Mouse (Mus musculus): ENCODE results near the gene Nmur2. TPM values are rescaled to one million over a fixed set of nuclear protein-coding genes. Genes with fewer than 3 reads are reported as not detected.

Nmur2 gene
- polyA plus RNA-seq (2015; fragmentation: Nextera tagmentation; extraction: Ambion mirVana), result 0.09 and 0.13 TPM in 2 replicates

GRCm38 (mm10) chr11:56040917-56041316 lies at the start of gene Nmur2:
TSS of gene Nmur2 (minus strand) at chr11:56041010.
- WGBS, result 2% methylated on average over 6 of the region's 6 CpGs
- Histone ChIP-seq H3K27ac (no peak within 1 kb of the TSS), H3K36me3 (no peaks in the 10 kb centered on the region), H3K4me1 (peaks cover 7% of the 10 kb centered on the region), H3K4me2 (replicated peaks) (no peak within 1 kb of the TSS; the same call in 1 of the 2 replicates), H3K27me3 (no peaks in the 10 kb centered on the region), H3K9ac (no peak within 1 kb of the TSS), H3K4me3 (no peak within 1 kb of the TSS), H3K9me3 (no peaks in the 10 kb centered on the region)
- no peak for ATAC-seq (ENCODE audit: low FRiP score, low read depth)

GRCm38 (mm10) chr11:56089127-56089689 lies 48.4 kb upstream of the Nmur2 start:
- H3K9ac ChIP-seq, result no peak overlapping the region
- 77% methylated on average over 11 of the region's 11 CpGs for WGBS
- H3K4me3 ChIP-seq, result no peak overlapping the region
- ATAC-seq (ENCODE audit: low FRiP score, low read depth), result no peak
- no peaks in the 10 kb centered on the region for H3K4me1 ChIP-seq
- H3K9me3 ChIP-seq, result no peaks in the 10 kb centered on the region
- no peaks in the 10 kb centered on the region for H3K36me3 ChIP-seq
- H3K4me2 ChIP-seq (replicated peaks), result no peak overlapping the region
- H3K27me3 ChIP-seq, result no peaks in the 10 kb centered on the region
- no peak overlapping the region for H3K27ac ChIP-seq

GRCm38 (mm10) chr11:56072131-56072530 lies 31.3 kb upstream of the Nmur2 start:
- no peak overlapping the region for H3K9ac ChIP-seq
- 30% methylated on average over 7 of the region's 7 CpGs for WGBS
- H3K4me1 ChIP-seq, result peaks cover 13% of the 10 kb centered on the region

GRCm38 (mm10) chr11:56069658-56070057 lies 28.8 kb upstream of the Nmur2 start:
- H3K9me3 ChIP-seq, result no peaks in the 10 kb centered on the region
- no peak for ATAC-seq (ENCODE audit: low FRiP score, low read depth)
- H3K4me2 ChIP-seq (replicated peaks), result no peak overlapping the region
- peaks cover 13% of the 10 kb centered on the region for H3K4me1 ChIP-seq
- no peak overlapping the region for H3K4me3 ChIP-seq
- H3K27me3 ChIP-seq, result no peaks in the 10 kb centered on the region
- H3K27ac ChIP-seq, result no peak overlapping the region
- H3K36me3 ChIP-seq, result no peaks in the 10 kb centered on the region
- H3K9ac ChIP-seq, result no peak overlapping the region
- WGBS, result 93% methylated on average over 2 of the region's 2 CpGs

More at GRCm38 (mm10) chr11:56072131-56072530, 31.3 kb upstream of the Nmur2 start:
- Histone ChIP-seq H3K27ac (no peak overlapping the region), H3K4me2 (replicated peaks) (no peak overlapping the region), H3K27me3 (no peaks in the 10 kb centered on the region), H3K4me3 (no peak overlapping the region), H3K36me3 (no peaks in the 10 kb centered on the region), H3K9me3 (no peaks in the 10 kb centered on the region)
- ATAC-seq (ENCODE audit: low FRiP score, low read depth), result no peak

GRCm38 (mm10) chr11:56065147-56065546 lies 24.3 kb upstream of the Nmur2 start:
- Histone ChIP-seq H3K9me3 (no peaks in the 10 kb centered on the region), H3K27ac (no peak overlapping the region), H3K36me3 (no peaks in the 10 kb centered on the region), H3K4me2 (replicated peaks) (no peak overlapping the region), H3K4me3 (no peak overlapping the region), H3K4me1 (no peaks in the 10 kb centered on the region), H3K9ac (no peak overlapping the region), H3K27me3 (no peaks in the 10 kb centered on the region)
- no peak for ATAC-seq (ENCODE audit: low FRiP score, low read depth)
- WGBS, result 87% methylated on average over 2 of the region's 2 CpGs

- Histone ChIP-seq H3K4me3 (no peak overlapping the region), H3K4me1 (no peaks in the 10 kb centered on the region), H3K9me3 (no peaks in the 10 kb centered on the region), H3K27ac (no peak overlapping the region), H3K9ac (no peak overlapping the region), H3K36me3 (no peaks in the 10 kb centered on the region), H3K4me2 (replicated peaks) (no peak overlapping the region), H3K27me3 (no peaks in the 10 kb centered on the region)
- WGBS, result 41% methylated on average over 4 of the region's 4 CpGs
- no peak for ATAC-seq (ENCODE audit: low FRiP score, low read depth)
Observed at GRCm38 (mm10) chr11:56064575-56064974, 23.8 kb upstream of the Nmur2 start.

- H3K4me2 ChIP-seq (replicated peaks), result no peak overlapping the region
- no peaks in the 10 kb centered on the region for H3K4me1 ChIP-seq
- H3K36me3 ChIP-seq, result no peaks in the 10 kb centered on the region
- no peak for ATAC-seq (ENCODE audit: low FRiP score, low read depth)
- H3K4me3 ChIP-seq, result no peak overlapping the region
- no peaks in the 10 kb centered on the region for H3K27me3 ChIP-seq
- no peaks in the 10 kb centered on the region for H3K9me3 ChIP-seq
- H3K27ac ChIP-seq, result no peak overlapping the region
- 69% methylated on average over 3 of the region's 3 CpGs for WGBS
- no peak overlapping the region for H3K9ac ChIP-seq
Observed at GRCm38 (mm10) chr11:56059236-56059635, 18.4 kb upstream of the Nmur2 start.

GRCm38 (mm10) chr11:56054439-56054838 lies 13.6 kb upstream of the Nmur2 start:
- Histone ChIP-seq H3K27me3 (no peaks in the 10 kb centered on the region), H3K36me3 (no peaks in the 10 kb centered on the region), H3K27ac (no peak overlapping the region), H3K9me3 (no peaks in the 10 kb centered on the region), H3K4me3 (no peak overlapping the region), H3K9ac (no peak overlapping the region), H3K4me1 (no peaks in the 10 kb centered on the region), H3K4me2 (replicated peaks) (no peak overlapping the region)
- no peak for ATAC-seq (ENCODE audit: low FRiP score, low read depth)
- 82% methylated on average over 7 of the region's 7 CpGs for WGBS

GRCm38 (mm10) chr11:56026854-56027253 lies 14.0 kb downstream of the Nmur2 start:
- H3K9me3 ChIP-seq, result no peaks in the 10 kb centered on the region
- no peak overlapping the region for H3K4me3 ChIP-seq
- no peaks in the 10 kb centered on the region for H3K27me3 ChIP-seq
- no peaks in the 10 kb centered on the region for H3K36me3 ChIP-seq
- WGBS, result 79% methylated on average over 10 of the region's 10 CpGs
- no peak overlapping the region for H3K4me2 ChIP-seq (replicated peaks)
- no peak for ATAC-seq (ENCODE audit: low FRiP score, low read depth)
- no peak overlapping the region for H3K27ac ChIP-seq
- H3K4me1 ChIP-seq, result peaks cover 4% of the 10 kb centered on the region; the same call in 1 of the 2 replicates
- no peak overlapping the region for H3K9ac ChIP-seq

- H3K4me1 ChIP-seq, result peaks cover 4% of the 10 kb centered on the region; the same call in 1 of the 2 replicates
- H3K4me2 ChIP-seq (replicated peaks), result no peak overlapping the region
- no peaks in the 10 kb centered on the region for H3K27me3 ChIP-seq
- H3K9me3 ChIP-seq, result no peaks in the 10 kb centered on the region
- H3K9ac ChIP-seq, result no peak overlapping the region
- no peaks in the 10 kb centered on the region for H3K36me3 ChIP-seq
- 67% methylated on average over 10 of the region's 10 CpGs for WGBS
- no peak overlapping the region for H3K4me3 ChIP-seq
- no peak for ATAC-seq (ENCODE audit: low FRiP score, low read depth)
- no peak overlapping the region for H3K27ac ChIP-seq
Observed at GRCm38 (mm10) chr11:56025746-56026570, 14.9 kb downstream of the Nmur2 start.

- Histone ChIP-seq H3K9ac (no peak overlapping the region), H3K9me3 (no peaks in the 10 kb centered on the region), H3K4me1 (no peaks in the 10 kb centered on the region), H3K27ac (no peak overlapping the region), H3K4me2 (replicated peaks) (no peak overlapping the region), H3K4me3 (no peak overlapping the region), H3K27me3 (no peaks in the 10 kb centered on the region), H3K36me3 (no peaks in the 10 kb centered on the region)
- WGBS, result 46% methylated on average over 9 of the region's 9 CpGs
- no peak for ATAC-seq (ENCODE audit: low FRiP score, low read depth)
Observed at GRCm38 (mm10) chr11:56013510-56014057, 27.2 kb downstream of the Nmur2 start.

- no peak overlapping the region for H3K4me2 ChIP-seq (replicated peaks)
- H3K4me3 ChIP-seq, result no peak overlapping the region
- H3K4me1 ChIP-seq, result no peaks in the 10 kb centered on the region
- no peak overlapping the region for H3K27ac ChIP-seq
- H3K9me3 ChIP-seq, result no peaks in the 10 kb centered on the region
- 67% methylated on average over 2 of the region's 2 CpGs for WGBS
- no peaks in the 10 kb centered on the region for H3K27me3 ChIP-seq
- ATAC-seq (ENCODE audit: low FRiP score, low read depth), result no peak
- H3K36me3 ChIP-seq, result no peaks in the 10 kb centered on the region
- no peak overlapping the region for H3K9ac ChIP-seq
Observed at GRCm38 (mm10) chr11:56012396-56012795, 28.4 kb downstream of the Nmur2 start.

All from limb, embryonic 13.5 days (tissue).